Mouse (Mus musculus): Measurements from ENCODE around the gene Rpl36al. TPM values are rescaled to one million over a fixed set of nuclear protein-coding genes. Genes with fewer than 3 reads are reported as not detected.

The Rpl36al gene
- total RNA-seq (2021), result 100 to 1,000 TPM; 290 to 325 TPM
- long read RNA-seq, experiment 1, transcript Rpl36al-201 (2 exons, 526 nt), result major isoform, 220 of 227 reads
- long read RNA-seq, experiment 1, transcript Rpl36al-202 (1 exons, 1,276 nt), result minor isoform, 7 of 227 reads
- long read RNA-seq, experiment 1, partial matches to known transcripts, result 0 of 227 reads
- long read RNA-seq, experiment 1, other reads (novel, unspliced or antisense), result 0 of 227 reads
- long read RNA-seq, experiment 2, transcript Rpl36al-201 (2 exons, 526 nt), result major isoform, 192 of 197 reads
- long read RNA-seq, experiment 2, partial matches to known transcripts, result 0 of 197 reads
- long read RNA-seq, experiment 2, other reads (novel, unspliced or antisense), result 0 of 197 reads

GRCm38 (mm10) chr12:69183583-69184308 is at the start of gene Rpl36al, which contains the start of gene Mgat2:
Gene Rpl36al, minus strand, starts transcription at chr12:69184083.
Gene Mgat2, plus strand, starts transcription at chr12:69184157.
- Histone ChIP-seq H3K27ac (peak within 1 kb of the TSS; percentile 95), H3K4me3 (peak within 1 kb of the TSS; percentile 99)
- no peak for TF ChIP-seq CTCF (IDR thresholded peaks at IDR 0.05)
- intact Hi-C loops (cut with DNase I), result no loop called here
- peak; percentile 99 for DNase-seq

GRCm38 (mm10) chr12:69229251-69229650 is 45.4 kb upstream of the Rpl36al start:
- H3K4me3 ChIP-seq, result no peak overlapping the region
- no peak overlapping the region for H3K27ac ChIP-seq
- intact Hi-C loops (cut with DNase I), result no loop called here

GRCm38 (mm10) chr12:69227776-69228466 is 44.0 kb upstream of the Rpl36al start, which contains the start of gene Pole2:
Gene Pole2, minus strand, starts transcription at chr12:69228195.
- H3K4me3 ChIP-seq, result peak within 1 kb of the TSS; percentile 87
- intact Hi-C loops (cut with DNase I), result loop anchor here (1.0 kb wide), 1 partner anchor 19 kb away; no protein-coding TSS in a partner anchor
- DNase-seq, result peak; percentile 91

More at GRCm38 (mm10) chr12:69229251-69229650, 45.4 kb upstream of the Rpl36al start:
- TF ChIP-seq CTCF (IDR thresholded peaks at IDR 0.05), result peak; percentile 31; the same call in 1 of the 2 replicates
- DNase-seq, result no peak

GRCm38 (mm10) chr12:69220613-69221277 is 36.9 kb upstream of the Rpl36al start:
- intact Hi-C loops (cut with DNase I), result no loop called here
- Histone ChIP-seq H3K4me3 (no peak overlapping the region), H3K27ac (no peak overlapping the region)
- DNase-seq, result no peak
- no peak for TF ChIP-seq CTCF (IDR thresholded peaks at IDR 0.05)

More at GRCm38 (mm10) chr12:69227776-69228466, 44.0 kb upstream of the Rpl36al start, which contains the start of gene Pole2:
- peak within 1 kb of the TSS; percentile 72 for H3K27ac ChIP-seq
- no peak for TF ChIP-seq CTCF (IDR thresholded peaks at IDR 0.05)

- intact Hi-C loops (cut with DNase I), result no loop called here
- TF ChIP-seq CTCF (IDR thresholded peaks at IDR 0.05), result no peak
- no peak for DNase-seq
- Histone ChIP-seq H3K4me3 (no peak overlapping the region), H3K27ac (no peak overlapping the region)
Measured at GRCm38 (mm10) chr12:69216587-69216986, 32.7 kb upstream of the Rpl36al start.

- H3K27ac ChIP-seq, result peak overlapping the region; percentile 1; the same call in 1 of the 2 replicates
- H3K4me3 ChIP-seq, result no peak overlapping the region
- intact Hi-C loops (cut with DNase I), result no loop called here
- peak; percentile 76 for DNase-seq
- TF ChIP-seq CTCF (IDR thresholded peaks at IDR 0.05), result no peak
Measured at GRCm38 (mm10) chr12:69215000-69215785, 31.3 kb upstream of the Rpl36al start.

- intact Hi-C loops (cut with DNase I), result no loop called here
- Histone ChIP-seq H3K27ac (peak overlapping the region; percentile 16; the same call in 1 of the 2 replicates), H3K4me3 (no peak overlapping the region)
- TF ChIP-seq CTCF (IDR thresholded peaks at IDR 0.05), result no peak
- DNase-seq, result no peak
Measured at GRCm38 (mm10) chr12:69214393-69214792, 30.5 kb upstream of the Rpl36al start.

- Histone ChIP-seq H3K27ac (no peak overlapping the region), H3K4me3 (no peak overlapping the region)
- TF ChIP-seq CTCF (IDR thresholded peaks at IDR 0.05), result peak; percentile 19; the same call in 1 of the 2 replicates
- intact Hi-C loops (cut with DNase I), result no loop called here
- DNase-seq, result no peak
Measured at GRCm38 (mm10) chr12:69213186-69213777, 29.4 kb upstream of the Rpl36al start.

- Histone ChIP-seq H3K27ac (no peak overlapping the region), H3K4me3 (no peak overlapping the region)
- TF ChIP-seq CTCF (IDR thresholded peaks at IDR 0.05), result peak; percentile 52
- no peak for DNase-seq
- intact Hi-C loops (cut with DNase I), result no loop called here
Measured at GRCm38 (mm10) chr12:69211057-69211456, 27.2 kb upstream of the Rpl36al start.

GRCm38 (mm10) chr12:69210056-69210979 is 26.4 kb upstream of the Rpl36al start:
- no peak for TF ChIP-seq CTCF (IDR thresholded peaks at IDR 0.05)
- Histone ChIP-seq H3K4me3 (no peak overlapping the region), H3K27ac (no peak overlapping the region)
- intact Hi-C loops (cut with DNase I), result no loop called here
- DNase-seq, result no peak
